Mouse (Mus musculus): Measurements from ENCODE around the gene Zfp644.

DNA sequence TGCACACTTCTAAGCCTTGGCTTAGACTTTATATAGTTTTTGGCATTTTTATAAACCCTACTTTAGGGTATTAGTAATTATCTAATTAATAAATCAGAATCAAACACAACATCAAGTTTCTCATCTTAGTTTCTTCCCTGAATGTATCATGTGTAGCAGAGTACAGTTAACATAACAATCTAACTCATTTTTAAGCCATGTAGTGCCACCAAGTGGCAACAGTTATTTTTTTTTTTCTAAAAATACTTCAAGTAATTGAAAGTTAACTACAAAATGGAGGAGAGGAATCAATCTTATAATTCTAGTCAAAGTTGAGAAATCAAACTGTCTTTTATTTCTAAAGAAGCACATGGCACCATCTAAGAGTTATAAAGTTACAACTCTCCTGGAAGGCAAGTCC is 47.6 kb downstream of the Zfp644 start:
- TF ChIP-seq POLR2A (IDR thresholded peaks at IDR 0.05; ENCODE audit: extremely low read depth, insufficient read depth, low read length) (no peak), CTCF (IDR thresholded peaks at IDR 0.05; ENCODE audit: low read depth, low read length) (peak; percentile 12; the same call in 1 of the 2 replicates)

Measured in liver, adult 2 months (tissue).